Mouse (Mus musculus) myocyte (in vitro differentiated cells): Measurements from ENCODE around the gene Smarca4.

Experiments
- CEBPB ChIP-seq: IDR thresholded peaks from 2 replicates; pipeline ENCODE4 v1.6.1; 2011; ENCODE audit warnings: mild to moderate bottlenecking, moderate library complexity; ENCODE audit not compliant: poor library complexity, insufficient read depth, severe bottlenecking
- E2F4 ChIP-seq: IDR thresholded peaks from one replicate; pipeline ENCODE4 v1.6.1; 2011; ENCODE audit warnings: mild to moderate bottlenecking, control low read depth, moderate library complexity; ENCODE audit not compliant: insufficient read depth
- MAX ChIP-seq: IDR thresholded peaks from one replicate; pipeline ENCODE4 v1.6.1; 2011; ENCODE audit warnings: low read depth, mild to moderate bottlenecking, control low read depth
- MYOD1 ChIP-seq, 3 experiments: IDR thresholded peaks; one replicate each; pipeline ENCODE4 v1.6.1; 2011; ENCODE audit warnings: control low read depth in 2 of 3, low read depth in 2 of 3, mild to moderate bottlenecking in 2 of 3, moderate library complexity in 1 of 3; ENCODE audit not compliant: insufficient read length in 2 of 3, control insufficient read depth in 1 of 3
- MYOG ChIP-seq, 3 experiments: IDR thresholded peaks; one replicate each; pipeline ENCODE4 v1.6.1; 2011; ENCODE audit warnings: control low read depth in 2 of 3, low read depth in 2 of 3, mild to moderate bottlenecking in 2 of 3; ENCODE audit not compliant: insufficient read length in 2 of 3, control insufficient read depth in 1 of 3, insufficient read depth in 1 of 3
- POLR2A ChIP-seq: IDR thresholded peaks from one replicate; pipeline ENCODE4 v1.6.1; 2011; ENCODE audit warnings: low read depth, mild to moderate bottlenecking, control low read depth, moderate library complexity; ENCODE audit not compliant: insufficient read length
- POLR2AphosphoS2 ChIP-seq: IDR thresholded peaks from one replicate; pipeline ENCODE4 v1.6.1; 2011; ENCODE audit warnings: low read depth, control low read depth; ENCODE audit not compliant: insufficient read length
- SRF ChIP-seq: IDR thresholded peaks from one replicate; pipeline ENCODE4 v1.6.1; 2011; ENCODE audit warnings: low read depth; ENCODE audit not compliant: control insufficient read depth, insufficient read length
- TCF12 ChIP-seq: IDR thresholded peaks from one replicate; pipeline ENCODE4 v1.6.1; 2011; ENCODE audit warnings: mild to moderate bottlenecking, control low read depth; ENCODE audit not compliant: poor library complexity, insufficient read depth, severe bottlenecking
- TCF3 ChIP-seq: IDR thresholded peaks from one replicate; pipeline ENCODE4 v1.6.1; 2011; ENCODE audit warnings: low read depth, control low read depth; ENCODE audit not compliant: insufficient read length
- USF1 ChIP-seq: IDR thresholded peaks from one replicate; pipeline ENCODE4 v1.6.1; 2011; ENCODE audit warnings: low read depth, mild to moderate bottlenecking, control low read depth, moderate library complexity

DNA sequence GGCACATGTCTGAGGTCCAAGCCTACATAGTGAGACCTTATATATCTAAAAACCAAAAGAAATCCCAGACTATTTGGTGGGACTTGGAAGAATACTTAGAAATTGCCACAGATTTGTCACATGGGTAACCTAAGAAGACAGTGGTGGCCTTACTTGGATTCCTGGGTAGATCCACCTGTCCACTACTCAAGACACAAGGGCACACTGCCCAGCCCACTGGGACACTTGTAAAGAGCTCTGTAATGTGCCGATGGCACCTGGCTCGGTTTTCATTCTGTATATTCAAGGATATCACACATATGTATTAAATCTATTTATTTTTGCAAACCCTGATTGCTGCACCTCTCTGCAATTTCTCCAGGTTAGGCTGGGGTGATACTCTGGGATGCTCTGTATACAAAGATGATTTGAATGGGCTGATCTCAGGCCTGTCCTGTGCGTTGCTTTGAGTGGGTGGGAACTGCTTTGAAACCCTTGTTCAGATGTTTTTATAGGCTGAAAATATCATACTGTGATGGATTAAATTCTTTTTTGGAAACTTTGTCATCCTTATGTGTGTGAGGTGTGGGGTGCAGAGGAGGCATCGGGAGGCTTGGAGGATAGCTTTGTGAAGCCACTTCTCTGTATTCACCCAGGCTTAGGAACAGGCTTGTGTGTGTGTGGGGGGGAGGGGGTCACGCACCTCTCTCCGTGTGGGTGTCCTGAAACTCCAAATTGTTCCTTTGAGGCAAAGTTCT, 133.6 kb downstream of the Smarca4 start:
- no peak for TF ChIP-seq POLR2A
- TF ChIP-seq POLR2AphosphoS2: no peak
- TF ChIP-seq USF1: no peak
- no peak for TF ChIP-seq E2F4
- no peak for TF ChIP-seq MAX
- no peak for TF ChIP-seq SRF
- TF ChIP-seq MYOG (IDR thresholded peaks at IDR 0.05; ENCODE audit: control insufficient read depth in 1 of 3, insufficient read depth in 1 of 3, insufficient read length in 2 of 3, low read depth in 2 of 3): no peak
- TF ChIP-seq TCF12: no peak
- TF ChIP-seq CEBPB: no peak
- no peak for TF ChIP-seq MYOD1 (IDR thresholded peaks at IDR 0.05; ENCODE audit: control insufficient read depth in 1 of 3, insufficient read length in 2 of 3, low read depth in 2 of 3)
- no peak for TF ChIP-seq TCF3
